Mouse (Mus musculus): ENCODE measurements around the gene Fads1. TPM values are rescaled to one million over a fixed set of nuclear protein-coding genes. Genes with fewer than 3 reads are reported as not detected.

Gene Fads1
- polyA plus RNA-seq, 1 experiment from 2014 or later: 54.6 TPM

GRCm38 (mm10) chr19:10210885-10211284 lies 28.2 kb downstream of the Fads1 start:
- no peak overlapping the region for H3K9ac ChIP-seq (ENCODE audit: low read depth, low read length)
- WGBS: 90% methylated on average over 4 of the region's 4 CpGs
- no peaks in the 10 kb centered on the region for H3K27me3 ChIP-seq (ENCODE audit: insufficient read depth, low read length)
- H3K36me3 ChIP-seq (ENCODE audit: insufficient read depth, low read length): peaks cover 23% of the 10 kb centered on the region
- H3K4me2 ChIP-seq (ENCODE audit: low read length): no peak overlapping the region
- ATAC-seq (replicated peaks; ENCODE audit: low FRiP score, low read depth) (no peak), DNase-seq (ENCODE audit: low spot score) (no peak)
- no peaks in the 10 kb centered on the region for H3K9me3 ChIP-seq (replicated peaks; ENCODE audit: low read length)
- H3K27ac ChIP-seq: no peak overlapping the region
- no peak for TF ChIP-seq CTCF (IDR thresholded peaks at IDR 0.05; ENCODE audit: low read depth)
- H3K4me1 ChIP-seq (replicated peaks; ENCODE audit: insufficient read depth, low read length): no peaks in the 10 kb centered on the region
- no peak overlapping the region for H3K4me3 ChIP-seq (replicated peaks; ENCODE audit: low read depth, low read length)

GRCm38 (mm10) chr19:10213796-10214471 lies 31.2 kb downstream of the Fads1 start:
- Histone ChIP-seq H3K9ac (ENCODE audit: low read depth, low read length) (no peak overlapping the region), H3K27ac (no peak overlapping the region), H3K9me3 (replicated peaks; ENCODE audit: low read length) (no peaks in the 10 kb centered on the region), H3K36me3 (ENCODE audit: insufficient read depth, low read length) (0 out of 2 replicates have a peak, but pooled peaks cover 8% of the 10 kb centered on the region), H3K27me3 (ENCODE audit: insufficient read depth, low read length) (no peaks in the 10 kb centered on the region), H3K4me3 (replicated peaks; ENCODE audit: low read depth, low read length) (no peak overlapping the region), H3K4me2 (ENCODE audit: low read length) (no peak overlapping the region), H3K4me1 (replicated peaks; ENCODE audit: insufficient read depth, low read length) (no peaks in the 10 kb centered on the region)
- no peak for ATAC-seq (replicated peaks; ENCODE audit: low FRiP score, low read depth)
- 86% methylated on average over 10 of the region's 10 CpGs for WGBS
- no peak for TF ChIP-seq CTCF (IDR thresholded peaks at IDR 0.05; ENCODE audit: low read depth)
- DNase-seq (ENCODE audit: low spot score): no peak

- Histone ChIP-seq H3K4me1 (replicated peaks; ENCODE audit: insufficient read depth, low read length) (no peaks in the 10 kb centered on the region), H3K27ac (no peak overlapping the region), H3K9ac (ENCODE audit: low read depth, low read length) (no peak overlapping the region), H3K36me3 (ENCODE audit: insufficient read depth, low read length) (0 out of 2 replicates have a peak, but pooled peaks cover 3% of the 10 kb centered on the region), H3K4me2 (ENCODE audit: low read length) (no peak overlapping the region), H3K4me3 (replicated peaks; ENCODE audit: low read depth, low read length) (no peak overlapping the region), H3K27me3 (ENCODE audit: insufficient read depth, low read length) (no peaks in the 10 kb centered on the region), H3K9me3 (replicated peaks; ENCODE audit: low read length) (no peaks in the 10 kb centered on the region)
- ATAC-seq (replicated peaks; ENCODE audit: low FRiP score, low read depth) (no peak), DNase-seq (ENCODE audit: low spot score) (no peak)
- no peak for TF ChIP-seq CTCF (IDR thresholded peaks at IDR 0.05; ENCODE audit: low read depth)
- 67% methylated on average over 8 of the region's 8 CpGs for WGBS
These were observed 33.4 kb downstream of the Fads1 start for GRCm38 (mm10) chr19:10216101-10216500.

- Histone ChIP-seq H3K4me3 (replicated peaks; ENCODE audit: low read depth, low read length) (no peak overlapping the region), H3K36me3 (ENCODE audit: insufficient read depth, low read length) (no peaks in the 10 kb centered on the region), H3K27me3 (ENCODE audit: insufficient read depth, low read length) (no peaks in the 10 kb centered on the region), H3K9ac (ENCODE audit: low read depth, low read length) (no peak overlapping the region), H3K9me3 (replicated peaks; ENCODE audit: low read length) (no peaks in the 10 kb centered on the region), H3K4me1 (replicated peaks; ENCODE audit: insufficient read depth, low read length) (no peaks in the 10 kb centered on the region), H3K4me2 (ENCODE audit: low read length) (no peak overlapping the region), H3K27ac (no peak overlapping the region)
- whole genome bisulfite sequencing: 34% methylated on average over 3 of the region's 3 CpGs
- peak; percentile 80 for TF ChIP-seq CTCF (IDR thresholded peaks at IDR 0.05; ENCODE audit: low read depth)
- peak; percentile 73 for DNase-seq (ENCODE audit: low spot score)
- peak; percentile 14; the same call in 1 of the 2 replicates for ATAC-seq (replicated peaks; ENCODE audit: low FRiP score, low read depth)
These were observed 36.4 kb downstream of the Fads1 start for GRCm38 (mm10) chr19:10219108-10219507.

GRCm38 (mm10) chr19:10219593-10219992 lies 36.9 kb downstream of the Fads1 start:
- no peak overlapping the region for H3K4me3 ChIP-seq (replicated peaks; ENCODE audit: low read depth, low read length)
- TF ChIP-seq CTCF (IDR thresholded peaks at IDR 0.05; ENCODE audit: low read depth): no peak
- no peaks in the 10 kb centered on the region for H3K4me1 ChIP-seq (replicated peaks; ENCODE audit: insufficient read depth, low read length)
- ATAC-seq (replicated peaks; ENCODE audit: low FRiP score, low read depth) (no peak), DNase-seq (ENCODE audit: low spot score) (no peak)
- WGBS: 56% methylated on average over 6 of the region's 6 CpGs
- no peak overlapping the region for H3K27ac ChIP-seq
- H3K36me3 ChIP-seq (ENCODE audit: insufficient read depth, low read length): no peaks in the 10 kb centered on the region
- no peaks in the 10 kb centered on the region for H3K27me3 ChIP-seq (ENCODE audit: insufficient read depth, low read length)
- no peaks in the 10 kb centered on the region for H3K9me3 ChIP-seq (replicated peaks; ENCODE audit: low read length)
- no peak overlapping the region for H3K9ac ChIP-seq (ENCODE audit: low read depth, low read length)
- no peak overlapping the region for H3K4me2 ChIP-seq (ENCODE audit: low read length)

- no peak overlapping the region for H3K4me3 ChIP-seq (replicated peaks; ENCODE audit: low read depth, low read length)
- WGBS: 25% methylated on average over 4 of the region's 4 CpGs
- H3K9ac ChIP-seq (ENCODE audit: low read depth, low read length): no peak overlapping the region
- ATAC-seq (replicated peaks; ENCODE audit: low FRiP score, low read depth) (no peak), DNase-seq (ENCODE audit: low spot score) (peak; percentile 46)
- TF ChIP-seq CTCF (IDR thresholded peaks at IDR 0.05; ENCODE audit: low read depth): no peak
- H3K27me3 ChIP-seq (ENCODE audit: insufficient read depth, low read length): no peaks in the 10 kb centered on the region
- H3K9me3 ChIP-seq (replicated peaks; ENCODE audit: low read length): no peaks in the 10 kb centered on the region
- H3K4me1 ChIP-seq (replicated peaks; ENCODE audit: insufficient read depth, low read length): no peaks in the 10 kb centered on the region; the same call in 1 of the 2 replicates
- no peak overlapping the region for H3K4me2 ChIP-seq (ENCODE audit: low read length)
- no peaks in the 10 kb centered on the region for H3K36me3 ChIP-seq (ENCODE audit: insufficient read depth, low read length)
- H3K27ac ChIP-seq: no peak overlapping the region
These were observed 38.9 kb downstream of the Fads1 start for GRCm38 (mm10) chr19:10221585-10221984.

All from kidney, postnatal 0 days (tissue).